Mouse (Mus musculus): ENCODE data around the gene Nudt22.

GRCm38 (mm10) chr19:6978639-6978974 is 17.3 kb downstream of the Nudt22 start:
- TF ChIP-seq CTCF (IDR thresholded peaks at IDR 0.05; ENCODE audit: low read depth, low read length) (no peak), POLR2A (IDR thresholded peaks at IDR 0.05; ENCODE audit: extremely low read depth, insufficient read depth, low read length) (no peak)

Measured in liver, adult 2 months (tissue).